Mouse (Mus musculus): ENCODE measurements at regions not wholly inside any gene's neighbourhood (a gene's known extent, or its start where the extent isn't known, plus 50 kb on each side); places are given as distances from the start of the nearest gene placed in this dataset.
"Not testable (repeated sequence)": the region's sequence is repeated elsewhere in the genome, so short reads cannot be mapped to it uniquely, and the experiment has no call there.

DNA sequence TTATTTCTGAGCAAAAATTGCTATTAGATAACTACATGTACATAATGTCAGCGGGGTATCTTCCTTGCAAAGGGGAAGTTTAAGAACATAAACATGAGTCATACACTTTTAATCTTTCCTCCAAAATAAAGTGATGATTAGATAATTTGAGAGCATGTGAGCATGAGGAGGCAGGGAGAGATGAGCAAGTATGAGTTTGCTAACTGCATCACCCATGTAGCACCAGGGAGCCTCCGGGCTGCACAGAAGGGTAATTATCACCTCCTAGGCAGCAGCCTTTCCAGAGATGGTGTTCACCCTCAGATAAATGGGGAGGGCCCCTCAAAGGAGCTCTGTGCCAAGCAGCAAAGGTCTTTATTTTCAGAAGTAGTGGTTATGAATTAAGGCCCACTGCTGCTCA lies 568.1 kb upstream of the G6pd2 start:
- no peak for DNase-seq

DNA sequence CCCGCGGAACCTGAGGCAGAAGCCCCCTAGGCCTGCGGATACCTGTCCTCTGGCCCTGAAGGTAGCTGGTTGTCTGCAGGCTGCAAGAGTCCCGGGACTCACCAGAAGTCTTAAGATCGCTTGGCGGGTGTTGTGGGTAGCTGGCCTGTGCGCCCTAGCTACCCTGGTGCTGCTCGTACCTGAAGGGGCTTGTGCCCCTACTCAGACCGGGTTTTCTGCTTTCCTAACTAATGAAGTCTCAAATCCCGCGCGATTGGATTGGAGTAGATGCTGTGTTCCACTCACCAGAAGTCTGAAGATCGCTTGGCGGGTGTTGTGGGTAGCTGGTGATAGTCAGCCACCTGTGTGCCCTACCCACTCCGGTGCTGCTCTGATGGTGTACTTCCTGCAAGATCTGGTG lies 520.1 kb upstream of the G6pd2 start:
- not testable (repeated sequence) for DNase-seq

DNA sequence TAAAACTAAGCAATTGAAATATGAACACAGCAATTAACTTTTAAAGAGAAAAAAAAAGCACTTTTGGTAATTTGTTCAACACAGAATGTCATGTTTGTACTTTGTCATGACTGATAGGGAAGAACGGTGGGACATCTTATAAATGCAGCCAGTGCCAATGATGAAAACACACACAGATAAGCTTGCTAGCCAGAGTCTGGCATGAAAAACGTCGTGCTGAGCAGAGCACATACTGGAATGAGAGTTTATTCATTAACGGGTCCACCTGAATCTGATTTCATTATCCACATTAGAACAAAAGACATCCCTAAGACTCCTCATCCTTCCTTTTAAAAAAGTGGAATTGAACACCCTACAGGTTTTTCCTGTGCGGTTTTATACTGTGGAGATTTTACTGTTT lies 493.7 kb upstream of the G6pd2 start:
- peak; percentile 45 to 59 for DNase-seq

DNA sequence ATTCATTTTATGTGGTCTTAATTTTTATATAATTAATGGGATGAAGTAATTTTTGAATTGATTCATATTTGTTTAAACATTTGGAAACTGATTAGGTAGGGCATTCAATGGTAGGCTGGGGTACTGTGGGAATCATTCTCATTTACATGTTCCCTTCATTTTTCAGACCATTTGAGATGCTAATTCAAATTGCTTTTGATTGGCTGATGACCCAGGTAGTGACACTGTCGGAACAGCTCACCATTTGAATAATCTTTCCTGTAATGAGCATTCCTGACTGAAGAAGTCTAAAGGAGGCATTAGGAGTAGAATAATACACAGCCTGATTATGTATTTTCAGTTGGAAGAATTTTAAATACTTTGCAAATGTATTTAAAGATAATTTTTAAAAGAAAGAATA lies 457.2 kb upstream of the G6pd2 start:
- DNase-seq = no peak

DNA sequence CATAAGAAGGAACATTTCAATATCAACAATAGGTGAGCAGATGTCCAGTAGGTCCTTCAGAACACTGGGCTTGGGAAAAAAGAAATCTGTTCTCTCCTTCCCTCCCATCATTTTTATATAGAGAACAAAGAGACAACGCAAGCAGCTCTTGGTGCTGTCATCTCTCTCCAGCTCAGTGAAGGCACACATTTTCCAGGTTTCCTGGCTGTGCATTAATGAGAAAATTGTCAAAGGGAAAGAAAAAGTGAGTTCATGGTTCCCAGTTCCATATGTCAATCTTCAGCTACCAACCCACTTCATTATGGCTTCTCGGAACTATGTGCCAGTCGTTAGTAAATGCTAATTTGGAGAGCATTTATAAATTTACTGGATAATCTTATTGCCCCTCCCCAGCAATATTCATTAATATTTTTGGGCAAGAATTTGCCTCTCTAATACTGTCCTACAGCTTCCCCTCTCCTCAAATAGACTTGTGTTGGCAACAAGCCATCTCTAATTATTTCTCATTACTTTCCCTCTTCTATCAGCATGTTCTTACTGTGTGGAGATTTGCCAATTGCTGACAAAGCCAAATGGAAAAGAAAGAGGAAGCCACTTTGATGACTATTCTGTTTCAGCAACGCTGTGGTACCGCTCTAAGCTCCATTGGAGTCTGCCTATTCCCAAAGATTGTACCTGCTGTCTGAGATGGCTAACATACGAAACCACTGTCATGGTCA lies 453.2 kb upstream of the G6pd2 start:
- DNase-seq = peak; percentile 9 to 44

DNA sequence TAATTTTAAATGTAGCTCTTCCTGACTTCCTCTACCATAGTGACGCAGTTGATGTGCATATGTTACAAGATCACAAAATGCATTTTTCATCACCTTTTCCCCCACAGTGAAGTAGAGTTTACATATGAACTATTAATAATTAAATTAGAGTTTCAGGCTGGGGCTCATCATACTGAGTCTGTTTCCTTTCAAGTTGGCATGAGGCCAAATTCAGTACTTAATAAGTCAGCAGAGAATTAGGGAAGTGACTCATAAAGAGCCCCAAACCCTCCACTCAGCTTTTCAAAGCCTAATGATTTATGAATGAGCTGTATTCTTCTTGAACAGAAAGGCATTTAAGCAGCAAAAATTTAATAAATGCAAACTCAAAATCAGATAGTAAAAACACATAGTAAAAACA lies 435.7 kb upstream of the G6pd2 start:
- no peak for DNase-seq

DNA sequence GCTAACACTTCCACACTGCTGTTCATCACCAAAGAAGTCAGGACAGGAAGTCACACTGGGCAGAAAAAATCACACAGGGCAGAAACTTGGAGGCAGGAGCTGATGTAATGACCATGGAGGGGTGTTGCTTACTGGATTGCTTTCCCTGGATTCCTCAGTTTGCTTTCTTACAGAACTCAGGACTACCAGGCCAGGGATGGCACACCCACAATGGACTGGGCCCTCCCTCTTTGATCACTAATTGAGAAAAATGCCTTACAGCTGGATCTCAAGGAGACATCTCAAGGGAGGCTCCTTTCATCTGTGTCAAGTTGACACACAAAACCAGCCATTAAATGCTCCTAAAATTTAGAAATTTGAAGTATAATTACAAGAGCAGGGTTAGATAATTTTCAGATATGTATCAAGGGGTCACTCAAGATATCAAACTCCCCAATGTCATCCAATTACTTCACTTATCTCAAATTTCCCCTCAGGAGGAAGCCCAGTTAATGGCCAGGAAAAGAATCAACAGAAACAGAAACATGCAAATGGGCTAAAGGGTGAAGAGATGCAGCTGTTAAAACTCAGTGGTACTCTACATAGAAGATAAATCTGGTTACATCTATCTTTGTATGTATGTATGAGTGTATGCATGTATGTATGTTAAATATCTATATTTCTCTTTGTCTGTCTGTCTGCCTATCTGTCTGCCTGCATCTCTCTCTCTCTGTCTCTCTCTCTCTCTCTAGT lies 413.5 kb upstream of the G6pd2 start:
- DNase-seq = no peak
